Mouse (Mus musculus) adipocyte (in vitro differentiated cells): ENCODE data around the gene Epha4.

ENCODE experiments used
- DNase-seq: peaks from one replicate; pipeline ENCODE4 v3.0.0-alpha.2; 2016; ENCODE audit warnings: low spot score

Epha4 gene

GRCm38 (mm10) chr1:77512431-77513195 lies 2.3 kb downstream of the Epha4 start:
- DNase-seq = no peak

DNA sequence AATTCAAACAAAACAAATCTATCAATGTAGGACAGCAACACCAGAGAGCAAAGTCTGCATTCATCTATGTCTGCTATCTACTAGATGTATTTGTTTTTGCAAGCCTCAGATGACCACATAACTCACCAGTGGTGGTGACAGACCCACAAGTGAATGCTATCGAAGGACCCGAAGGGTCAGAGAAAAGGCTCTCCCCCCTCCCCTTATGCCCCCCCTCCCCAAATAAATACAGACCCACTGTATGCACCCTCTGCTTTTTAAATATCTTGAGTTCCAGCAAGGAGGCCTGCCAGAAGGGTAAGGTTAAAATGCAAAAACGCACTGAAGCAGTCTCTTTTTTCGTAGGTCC lies 2.9 kb downstream of the Epha4 start:
- no peak for DNase-seq

- no peak for DNase-seq
Measured at GRCm38 (mm10) chr1:77511372-77512058, 3.4 kb downstream of the Epha4 start.

GRCm38 (mm10) chr1:77510623-77511022 lies 4.3 kb downstream of the Epha4 start:
- no peak for DNase-seq

DNA sequence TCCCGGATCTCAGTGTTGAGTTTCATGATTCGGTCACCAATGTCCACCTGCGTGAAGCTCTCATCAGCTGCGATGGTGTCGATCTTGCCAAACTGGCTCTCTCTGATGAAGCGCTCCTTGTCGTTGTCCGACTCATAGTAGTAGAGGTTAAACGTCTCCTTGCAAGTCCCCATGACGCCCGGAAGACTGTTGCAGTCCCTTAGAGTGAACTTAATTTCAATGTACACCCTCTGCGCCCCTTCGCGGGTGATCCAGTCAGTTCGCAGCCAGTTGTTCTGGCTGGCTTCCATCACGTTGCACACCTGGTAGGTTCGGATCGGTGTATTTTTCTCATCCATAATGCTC lies 8.1 kb downstream of the Epha4 start:
- no peak for DNase-seq

GRCm38 (mm10) chr1:77506038-77506855 lies 8.6 kb downstream of the Epha4 start:
- no peak for DNase-seq

DNA sequence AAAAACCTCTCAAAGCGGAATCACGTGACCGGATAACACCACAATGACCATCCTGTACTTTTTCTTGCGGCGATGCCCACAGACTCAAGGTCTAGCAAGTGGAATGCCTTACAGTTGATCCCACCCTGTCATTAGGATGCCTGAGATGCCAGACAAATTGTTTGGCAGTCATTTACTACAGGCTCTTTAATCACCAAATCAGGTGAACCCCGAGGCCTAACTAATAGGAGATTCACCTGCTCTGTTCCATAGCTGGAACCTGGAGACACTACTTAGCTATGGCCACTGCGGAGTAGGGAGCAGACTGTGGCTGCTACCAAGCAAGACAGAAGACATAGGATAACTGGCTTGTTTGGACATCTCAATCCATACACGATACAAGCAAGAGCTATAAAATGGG lies 9.6 kb downstream of the Epha4 start:
- DNase-seq = no peak

DNA sequence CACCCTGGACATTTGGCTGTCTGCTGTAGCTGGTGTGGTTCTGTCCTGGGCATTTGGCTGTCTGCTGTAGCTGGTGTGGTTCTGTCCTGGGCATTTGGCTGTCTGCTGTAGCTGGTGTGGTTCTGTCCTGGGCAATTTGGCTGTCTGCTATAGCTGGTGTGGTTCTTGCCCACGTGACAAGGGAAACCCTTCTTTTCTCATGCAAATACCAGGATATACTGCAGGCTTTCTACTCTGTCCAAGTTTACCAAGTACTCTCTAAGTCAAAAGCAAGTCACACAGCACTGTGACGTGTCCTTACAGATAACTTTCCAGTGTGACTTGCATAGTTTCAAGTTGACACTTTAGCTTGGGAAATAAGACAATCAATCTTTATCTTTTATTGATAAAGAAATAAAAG lies 10.1 kb downstream of the Epha4 start:
- DNase-seq = no peak

GRCm38 (mm10) chr1:77503711-77504181 lies 11.1 kb downstream of the Epha4 start:
- DNase-seq = no peak

DNA sequence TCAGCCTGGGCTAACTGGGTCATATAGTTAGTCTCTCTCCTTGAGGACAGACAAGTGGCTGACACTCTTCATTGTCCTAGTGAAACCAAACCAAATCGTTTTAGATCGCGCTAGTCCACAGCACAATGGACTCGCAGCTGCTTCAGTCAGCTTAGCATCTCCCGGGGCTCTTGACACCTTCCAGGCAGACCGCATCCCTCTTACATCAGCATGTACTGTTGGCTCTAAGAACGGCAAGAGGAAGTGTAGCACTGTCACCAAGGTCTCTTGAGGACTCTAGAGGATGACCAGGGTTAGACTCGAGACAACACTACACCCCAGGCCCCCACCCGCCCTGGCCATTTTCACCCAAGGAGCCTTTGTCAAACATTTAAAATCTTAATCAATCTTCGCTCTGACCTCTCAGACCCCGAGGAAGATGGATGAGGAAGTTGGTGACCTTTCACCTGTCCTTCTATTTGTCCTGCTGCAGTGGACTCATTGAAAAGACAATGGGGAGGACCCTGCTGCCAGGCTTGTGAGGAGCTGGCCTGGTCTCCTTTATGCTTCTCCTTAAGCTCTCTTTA lies 12.3 kb downstream of the Epha4 start:
- DNase-seq = no peak

DNA sequence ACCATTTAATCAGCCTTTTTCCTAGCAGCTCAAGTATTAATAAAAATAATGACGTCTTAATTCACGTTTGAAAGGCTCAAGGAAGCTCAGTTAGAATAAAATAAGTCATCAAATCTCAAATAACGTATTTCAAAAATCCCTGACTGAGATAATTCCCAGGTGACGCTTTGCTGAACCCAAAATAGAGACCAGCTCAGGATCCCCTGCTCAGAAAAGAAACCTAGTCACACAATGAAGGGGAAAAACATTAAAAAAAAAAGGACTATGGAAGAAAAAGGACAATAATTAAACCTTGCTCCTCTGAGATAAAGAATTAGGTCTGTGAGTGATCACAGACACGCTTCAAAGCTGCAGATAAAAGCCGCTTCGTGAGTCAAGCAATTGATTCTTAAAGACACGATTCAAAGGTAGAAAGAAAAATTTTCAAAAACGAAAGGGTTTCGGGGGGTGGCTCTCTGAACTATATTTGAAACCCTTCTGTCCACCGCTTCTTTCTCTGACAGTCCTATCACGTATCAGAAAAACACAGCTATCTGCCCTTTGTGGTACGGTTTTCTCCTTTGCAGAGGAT lies 13.4 kb downstream of the Epha4 start:
- no peak for DNase-seq

GRCm38 (mm10) chr1:77497506-77497905 lies 17.4 kb downstream of the Epha4 start:
- DNase-seq = no peak

DNA sequence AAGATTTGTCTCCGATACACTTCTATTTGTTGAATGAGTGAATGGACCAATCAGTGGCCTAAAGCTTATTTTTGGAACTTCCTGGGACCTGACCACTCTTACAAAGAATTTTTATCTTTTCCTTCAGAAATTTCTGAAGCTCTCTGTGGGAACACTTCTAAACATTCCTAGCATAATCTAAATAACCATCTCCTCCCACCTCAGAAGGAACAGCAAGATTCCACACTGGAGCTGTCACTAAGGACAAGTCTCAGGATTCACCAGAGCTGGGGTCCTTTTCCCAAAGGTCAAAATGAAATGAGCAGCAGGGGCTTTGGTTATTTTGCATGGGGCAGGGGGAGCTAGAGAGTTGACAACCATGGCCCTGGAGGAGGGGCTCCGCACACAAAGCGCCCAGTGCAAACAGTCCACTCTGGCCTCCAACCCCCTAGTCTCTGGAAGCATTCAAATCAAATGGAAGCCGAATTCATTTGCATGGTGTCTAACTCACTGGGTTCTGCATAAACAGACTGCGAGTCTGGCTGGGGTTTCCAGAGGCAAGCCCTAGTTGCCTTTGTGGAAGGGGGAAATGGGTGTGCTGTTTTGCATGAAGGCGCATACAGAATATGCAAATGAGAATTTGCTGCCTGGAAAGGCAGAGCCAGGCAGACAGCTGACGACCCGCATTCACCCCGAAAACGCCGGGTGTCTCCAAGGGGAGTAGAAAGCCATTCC lies 18.3 kb downstream of the Epha4 start:
- DNase-seq = no peak

- DNase-seq = no peak
Measured at GRCm38 (mm10) chr1:77495790-77496158, 19.1 kb downstream of the Epha4 start.

GRCm38 (mm10) chr1:77495030-77495789 lies 19.7 kb downstream of the Epha4 start:
- DNase-seq = no peak

DNA sequence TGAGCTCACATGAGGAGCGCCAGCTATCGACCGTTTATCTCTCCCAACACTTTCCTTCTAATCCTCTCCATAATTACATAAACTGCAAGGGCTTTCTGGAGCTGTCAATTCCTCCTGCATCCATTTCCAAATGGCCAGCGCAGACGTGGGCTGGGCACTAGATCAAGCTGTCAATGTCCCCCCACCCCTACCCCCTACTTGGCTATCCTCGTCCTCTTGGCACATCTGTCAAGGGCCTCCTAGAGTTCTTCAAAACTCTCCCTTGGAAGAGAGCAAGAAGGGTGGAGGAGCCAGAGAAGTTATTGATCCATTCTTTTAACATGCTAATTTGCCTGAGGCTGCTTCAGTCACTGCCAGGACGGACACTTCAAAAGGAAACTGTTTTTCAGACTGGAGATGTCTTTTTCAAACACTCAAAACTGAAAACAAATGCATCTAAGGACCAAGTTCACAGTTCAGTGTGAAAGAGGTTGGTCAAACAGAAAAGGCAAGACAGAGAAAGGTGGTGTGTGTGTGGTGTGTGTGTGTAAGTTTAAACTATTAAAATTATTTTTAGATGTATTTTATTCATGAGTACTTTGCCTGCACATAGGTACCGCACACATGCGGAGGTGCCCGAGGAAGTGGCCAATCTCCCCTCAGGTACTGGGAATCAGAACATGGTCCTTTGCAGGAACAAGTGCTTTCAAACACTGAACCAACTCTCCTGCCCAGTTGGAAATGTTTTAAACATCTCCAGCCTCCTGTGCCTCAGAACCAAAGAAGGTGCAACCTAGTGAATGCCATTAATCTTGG lies 20.9 kb downstream of the Epha4 start:
- no peak for DNase-seq

- no peak for DNase-seq
Measured at GRCm38 (mm10) chr1:77490166-77490565, 24.7 kb downstream of the Epha4 start.

DNA sequence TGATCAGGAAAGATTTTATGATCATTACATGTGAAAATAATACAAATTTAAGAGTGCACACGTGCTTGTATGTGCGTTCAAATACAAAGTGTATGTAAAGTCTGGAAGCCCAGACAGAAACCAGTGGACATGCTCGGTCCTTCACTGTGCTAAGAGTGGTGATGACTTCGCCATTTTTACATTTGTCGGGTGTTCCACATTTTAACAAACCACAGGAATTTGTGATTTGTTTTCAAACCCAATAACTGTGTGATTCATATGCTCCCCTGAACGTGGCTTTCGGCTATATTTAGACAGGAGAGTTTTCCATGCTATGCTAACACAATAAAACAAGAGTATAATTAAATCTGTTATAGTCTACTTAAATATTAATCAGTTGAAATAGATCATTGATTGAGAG lies 25.5 kb downstream of the Epha4 start:
- DNase-seq = no peak

DNA sequence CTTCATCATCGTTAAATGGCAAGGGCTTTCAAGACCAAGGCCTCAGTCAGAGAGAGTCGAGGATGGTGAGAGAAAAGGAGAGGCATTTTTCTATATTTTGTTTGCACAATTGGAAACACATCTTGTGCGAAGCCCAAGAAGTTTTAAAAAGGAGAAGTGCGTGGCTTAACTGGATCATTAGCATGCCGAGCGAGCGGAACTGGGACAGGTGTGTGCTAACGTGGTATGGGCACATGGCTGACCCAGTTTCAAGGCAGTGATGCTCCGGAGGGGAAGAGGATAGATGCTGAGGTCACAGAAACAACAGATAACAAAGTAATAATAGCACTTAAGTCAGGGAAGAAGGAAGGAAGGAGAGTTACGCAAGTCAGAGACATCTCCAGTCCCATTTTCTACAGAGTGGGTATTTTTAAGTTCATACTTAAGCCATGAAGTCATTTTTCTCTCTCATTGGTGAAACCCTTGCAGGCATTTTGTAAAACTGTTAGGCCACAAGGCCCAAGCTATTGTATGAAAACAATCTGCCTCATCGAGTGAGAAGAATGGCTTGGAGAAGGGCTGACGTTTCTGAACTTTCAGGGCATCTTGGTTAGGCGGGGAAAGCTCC lies 26.9 kb downstream of the Epha4 start:
- DNase-seq = no peak
